Mouse (Mus musculus) embryo, embryonic 11 days (tissue): ENCODE data around the gene Aipl1.
A peak's percentile ranks its signal among the peaks of the same experiment; 100 is the strongest.
"Not testable (repeated sequence)": the region's sequence is repeated elsewhere in the genome, so short reads cannot be mapped to it uniquely, and the experiment has no call there.

ENCODE experiments used
- DNase-seq: peaks from one replicate; pipeline ENCODE4 v3.0.0-alpha.2; 2015

Gene Aipl1

GRCm38 (mm10) chr11:72011955-72012354, 25.4 kb downstream of the Aipl1 start:
- no peak for DNase-seq

- peak; percentile 15 for DNase-seq
Measured at GRCm38 (mm10) chr11:72010940-72011722, 26.2 kb downstream of the Aipl1 start.

GRCm38 (mm10) chr11:72010367-72010766, 26.9 kb downstream of the Aipl1 start:
- DNase-seq, result no peak

- DNase-seq, result no peak
Measured at GRCm38 (mm10) chr11:72005547-72005946, 31.8 kb downstream of the Aipl1 start.

- no peak for DNase-seq
Measured at GRCm38 (mm10) chr11:72003171-72003570, 34.1 kb downstream of the Aipl1 start.

- DNase-seq, result no peak
Measured at GRCm38 (mm10) chr11:72002138-72002853, 35.0 kb downstream of the Aipl1 start.

GRCm38 (mm10) chr11:72000194-72000593, 37.1 kb downstream of the Aipl1 start:
- no peak for DNase-seq

GRCm38 (mm10) chr11:71996805-71997204, 40.5 kb downstream of the Aipl1 start:
- peak; percentile 22 for DNase-seq

- DNase-seq, result peak; percentile 72
Measured at GRCm38 (mm10) chr11:71995968-71996511, 41.3 kb downstream of the Aipl1 start.

GRCm38 (mm10) chr11:71992438-71992837, 44.9 kb downstream of the Aipl1 start:
- no peak for DNase-seq

GRCm38 (mm10) chr11:71991541-71991940, 45.8 kb downstream of the Aipl1 start:
- peak; percentile 74 for DNase-seq

- not testable (repeated sequence) for DNase-seq
Measured at GRCm38 (mm10) chr11:71989407-71989806, 47.9 kb downstream of the Aipl1 start.

- peak; percentile 11 for DNase-seq
Measured at GRCm38 (mm10) chr11:71987159-71988150, 49.9 kb downstream of the Aipl1 start.

- no peak for DNase-seq
Measured at GRCm38 (mm10) chr11:71985783-71986182, 51.5 kb downstream of the Aipl1 start.

GRCm38 (mm10) chr11:71985101-71985711, 52.1 kb downstream of the Aipl1 start:
- no peak for DNase-seq

GRCm38 (mm10) chr11:71984093-71984492, 53.2 kb downstream of the Aipl1 start:
- no peak for DNase-seq
